Mouse (Mus musculus): Measurements from ENCODE around the gene Fam177a. TPM values are rescaled to one million over a fixed set of nuclear protein-coding genes. Genes with fewer than 3 reads are reported as not detected.

Gene Fam177a
- polyA plus RNA-seq (2012; rRNA removed), result 3.4 and 3.6 TPM in 2 replicates

GRCm38 (mm10) chr12:55124242-55124641 is at the start of gene Fam177a:
TSS of gene Fam177a (plus strand) at chr12:55124469.

GRCm38 (mm10) chr12:55079726-55080600 is 44.3 kb upstream of the Fam177a start, which contains the start of the genes 2700097O09Rik and Srp54a:
TSS of gene 2700097O09Rik (minus strand) at chr12:55080110.
TSS of gene Srp54a (plus strand) at chr12:55080262.

GRCm38 (mm10) chr12:55154559-55155448 is 30.5 kb downstream of the Fam177a start, which contains the start of gene Srp54b:
TSS of gene Srp54b (plus strand) at chr12:55155104.

Other genes starting within 250 kb of the Fam177a start
- not detected in 2 replicates for gene Gm20403, start 137.9 kb upstream of the Fam177a start, polyA plus RNA-seq (2012; rRNA removed)
- 11.4 and 13.1 TPM in 2 replicates for gene Baz1a, start 110.1 kb upstream of the Fam177a start, polyA plus RNA-seq (2012; rRNA removed)
- gene 2700097O09Rik, start 44.4 kb upstream of the Fam177a start, polyA plus RNA-seq (2012; rRNA removed), result 10.7 and 12.2 TPM in 2 replicates
- gene Srp54a, start 44.2 kb upstream of the Fam177a start, polyA plus RNA-seq (2012; rRNA removed), result 19.7 and 23.8 TPM in 2 replicates
- 14.3 and 14.9 TPM in 2 replicates for gene Srp54b, start 30.6 kb downstream of the Fam177a start, polyA plus RNA-seq (2012; rRNA removed)
- gene 1700047I17Rik2, start 75.1 kb downstream of the Fam177a start, polyA plus RNA-seq (2012; rRNA removed), result not detected in 2 replicates
- gene Srp54c, start 105.7 kb downstream of the Fam177a start, polyA plus RNA-seq (2012; rRNA removed), result 20.0 and 21.9 TPM in 2 replicates
- gene 1110008L16Rik, start 175.1 kb downstream of the Fam177a start, polyA plus RNA-seq (2012; rRNA removed), result 4.7 and 4.8 TPM in 2 replicates
- 2.9 and 3.1 TPM in 2 replicates for gene Ppp2r3c, start 178.5 kb downstream of the Fam177a start, polyA plus RNA-seq (2012; rRNA removed)

Data from liver, embryonic 18 days (tissue).